Mouse (Mus musculus) cerebellum, postnatal 10 days (tissue): ENCODE results near the gene Ppp4c.

Source experiments
- DNase-seq, 2 experiments: peaks; one replicate each; pipeline ENCODE4 v3.0.0; 2021; ENCODE audit warnings: mixed read lengths in 2 of 2

Gene Ppp4c

GRCm38 (mm10) chr7:126800269-126801056 lies 8.2 kb upstream of the Ppp4c start:
- DNase-seq: no peak

- peak; percentile 75 to 80 for DNase-seq
These were observed 7.4 kb upstream of the Ppp4c start for GRCm38 (mm10) chr7:126799468-126800268.

GRCm38 (mm10) chr7:126799050-126799467 lies 6.8 kb upstream of the Ppp4c start:
- DNase-seq: peak; percentile 97 to 99

- DNase-seq: peak; percentile 60 to 72
These were observed 6.1 kb upstream of the Ppp4c start for GRCm38 (mm10) chr7:126798127-126799049.

GRCm38 (mm10) chr7:126797411-126798126 lies 5.3 kb upstream of the Ppp4c start, which contains the start of gene Fam57b:
Gene Fam57b, plus strand, starts transcription at chr7:126797668.
- DNase-seq: peak; percentile 88 to 91

- DNase-seq: peak; percentile 80 to 82
These were observed 4.1 kb upstream of the Ppp4c start for GRCm38 (mm10) chr7:126796350-126796932.

- DNase-seq: no peak
These were observed 3.4 kb upstream of the Ppp4c start for GRCm38 (mm10) chr7:126795387-126796317.

- no peak for DNase-seq
These were observed 1.9 kb upstream of the Ppp4c start for GRCm38 (mm10) chr7:126794271-126794605.

- DNase-seq: no peak
These were observed 1.4 kb upstream of the Ppp4c start for GRCm38 (mm10) chr7:126793456-126794270.

- no peak for DNase-seq
These were observed 586 bp upstream of the Ppp4c start for GRCm38 (mm10) chr7:126792721-126793443.

GRCm38 (mm10) chr7:126789141-126789540 lies 3.2 kb downstream of the Ppp4c start:
- DNase-seq: no peak

- no peak for DNase-seq
These were observed 6.2 kb downstream of the Ppp4c start for GRCm38 (mm10) chr7:126786142-126786541.

- no peak for DNase-seq
These were observed 7.2 kb downstream of the Ppp4c start for GRCm38 (mm10) chr7:126785056-126785455.

GRCm38 (mm10) chr7:126784469-126784868 lies 7.8 kb downstream of the Ppp4c start:
- peak; percentile 43 to 48 for DNase-seq

- DNase-seq: no peak
These were observed 9.6 kb downstream of the Ppp4c start for GRCm38 (mm10) chr7:126782693-126783092.

- DNase-seq: no peak
These were observed 10.5 kb downstream of the Ppp4c start for GRCm38 (mm10) chr7:126781661-126782370.

GRCm38 (mm10) chr7:126780971-126781635 lies 11.2 kb downstream of the Ppp4c start, which contains the start of gene Tbx6:
Gene Tbx6, plus strand, starts transcription at chr7:126781483.
- peak; percentile 72 to 75 for DNase-seq
